Mouse (Mus musculus): ENCODE data around the gene Adipor2. TPM values are rescaled to one million over a fixed set of nuclear protein-coding genes. Genes with fewer than 3 reads are reported as not detected.

Adipor2 gene
- polyA plus RNA-seq, 1 experiment from 2014 or later, result 15.4 TPM

DNA sequence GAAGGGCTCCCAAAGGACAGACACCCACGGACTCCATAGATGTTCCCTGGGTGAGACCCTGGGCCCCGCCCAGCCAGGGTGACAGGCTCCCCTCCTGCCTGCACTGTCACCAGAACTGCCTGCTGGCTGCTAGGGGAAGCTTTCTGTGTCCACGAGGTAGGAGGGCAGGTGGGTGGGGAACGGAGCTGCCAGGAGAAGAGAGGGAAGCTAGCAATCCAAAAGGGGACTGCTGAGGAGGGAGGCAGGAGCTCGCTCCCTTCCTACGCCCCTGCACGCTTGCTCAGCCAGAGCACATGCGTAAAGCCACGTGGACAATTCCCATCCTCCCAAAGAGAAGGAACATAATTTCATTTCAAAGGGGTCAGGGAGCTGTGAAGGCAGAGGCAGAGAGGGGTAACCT lies 107.3 kb downstream of the Adipor2 start:
- H3K9me3 ChIP-seq (replicated peaks; ENCODE audit: control insufficient read depth, low read length), result no peaks in the 10 kb centered on the region
- DNase-seq (ENCODE audit: low spot score) (no peak), ATAC-seq (replicated peaks; ENCODE audit: insufficient number of reproducible peaks, low FRiP score, low TSS enrichment, low read depth) (no peak)
- H3K27me3 ChIP-seq (ENCODE audit: control insufficient read depth, insufficient read depth, low read length), result no peaks in the 10 kb centered on the region
- H3K36me3 ChIP-seq (replicated peaks; ENCODE audit: control insufficient read depth, insufficient read depth, low read depth, low read length), result no peaks in the 10 kb centered on the region
- H3K9ac ChIP-seq (replicated peaks; ENCODE audit: low read length), result no peak overlapping the region
- H3K4me1 ChIP-seq (ENCODE audit: control insufficient read depth, insufficient read depth, low read length), result no peaks in the 10 kb centered on the region
- no peak overlapping the region for H3K4me3 ChIP-seq (ENCODE audit: low read depth, low read length)
- no peak overlapping the region for H3K4me2 ChIP-seq (ENCODE audit: low read depth, low read length)
- H3K27ac ChIP-seq (replicated peaks; ENCODE audit: low read depth, low read length), result no peak overlapping the region
- WGBS, result 50% methylated on average over 9 of the region's 9 CpGs

DNA sequence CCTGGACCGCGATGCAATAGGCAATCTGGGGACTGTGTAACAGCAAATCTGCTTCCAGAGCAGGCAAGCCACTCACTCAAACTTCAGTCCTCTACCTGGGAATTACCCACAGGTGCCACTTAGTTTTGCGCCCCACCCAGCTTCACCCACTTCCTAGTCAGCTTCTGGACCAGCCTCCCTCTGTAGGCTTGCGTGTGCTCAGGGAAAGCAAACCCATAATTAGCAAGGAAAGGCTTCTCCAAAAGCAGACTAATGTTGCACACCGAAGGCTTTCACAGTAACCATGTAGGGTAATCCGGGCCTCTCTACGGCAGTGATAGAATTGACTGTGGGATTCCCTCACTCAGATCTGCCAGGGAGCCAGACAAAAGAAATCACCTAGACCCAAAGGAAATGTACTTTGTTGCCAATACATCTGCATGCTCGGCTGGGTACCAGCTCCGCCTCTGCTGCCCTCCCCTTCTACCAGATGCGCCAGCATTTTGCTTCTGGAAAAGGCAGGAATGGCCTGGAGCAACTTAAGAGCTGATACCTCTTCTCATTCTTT lies 109.6 kb downstream of the Adipor2 start:
- no peak overlapping the region for H3K4me2 ChIP-seq (ENCODE audit: low read depth, low read length)
- no peak overlapping the region for H3K9ac ChIP-seq (replicated peaks; ENCODE audit: low read length)
- DNase-seq (ENCODE audit: low spot score) (no peak), ATAC-seq (replicated peaks; ENCODE audit: insufficient number of reproducible peaks, low FRiP score, low TSS enrichment, low read depth) (no peak)
- 53% methylated on average over 10 of the region's 10 CpGs for WGBS
- H3K9me3 ChIP-seq (replicated peaks; ENCODE audit: control insufficient read depth, low read length), result no peaks in the 10 kb centered on the region
- no peak overlapping the region for H3K4me3 ChIP-seq (ENCODE audit: low read depth, low read length)
- H3K4me1 ChIP-seq (ENCODE audit: control insufficient read depth, insufficient read depth, low read length), result no peaks in the 10 kb centered on the region
- no peaks in the 10 kb centered on the region for H3K27me3 ChIP-seq (ENCODE audit: control insufficient read depth, insufficient read depth, low read length)
- no peaks in the 10 kb centered on the region for H3K36me3 ChIP-seq (replicated peaks; ENCODE audit: control insufficient read depth, insufficient read depth, low read depth, low read length)
- H3K27ac ChIP-seq (replicated peaks; ENCODE audit: low read depth, low read length), result no peak overlapping the region

GRCm38 (mm10) chr6:119303331-119303730 lies 114.2 kb downstream of the Adipor2 start:
- Histone ChIP-seq H3K4me1 (ENCODE audit: control insufficient read depth, insufficient read depth, low read length) (no peaks in the 10 kb centered on the region), H3K36me3 (replicated peaks; ENCODE audit: control insufficient read depth, insufficient read depth, low read depth, low read length) (no peaks in the 10 kb centered on the region; the same call in 1 of the 2 replicates), H3K27ac (replicated peaks; ENCODE audit: low read depth, low read length) (no peak overlapping the region), H3K9ac (replicated peaks; ENCODE audit: low read length) (no peak overlapping the region), H3K4me3 (ENCODE audit: low read depth, low read length) (no peak overlapping the region), H3K27me3 (ENCODE audit: control insufficient read depth, insufficient read depth, low read length) (no peaks in the 10 kb centered on the region), H3K4me2 (ENCODE audit: low read depth, low read length) (no peak overlapping the region), H3K9me3 (replicated peaks; ENCODE audit: control insufficient read depth, low read length) (no peaks in the 10 kb centered on the region)
- WGBS, result 88% methylated on average over 6 of the region's 6 CpGs
- DNase-seq (ENCODE audit: low spot score) (no peak), ATAC-seq (replicated peaks; ENCODE audit: insufficient number of reproducible peaks, low FRiP score, low TSS enrichment, low read depth) (no peak)

Other genes with a start within 250 kb of the Adipor2 start
- 7.3 and 7.9 TPM in 2 replicates for gene Dcp1b, start 242.5 kb downstream of the Adipor2 start, polyA plus RNA-seq (2014; fragmentation: Nextera tagmentation; extraction: Ambion mirVana)
- gene Cacna1c, start 221.3 kb downstream of the Adipor2 start, polyA plus RNA-seq (2014; fragmentation: Nextera tagmentation; extraction: Ambion mirVana), result 4.3 and 4.7 TPM in 2 replicates
- not detected in 2 replicates for gene Cacna2d4, start 181.2 kb downstream of the Adipor2 start, polyA plus RNA-seq (2014; fragmentation: Nextera tagmentation; extraction: Ambion mirVana)
- gene Lrtm2, start 86.9 kb downstream of the Adipor2 start, polyA plus RNA-seq (2014; fragmentation: Nextera tagmentation; extraction: Ambion mirVana), result 0.10 TPM in 1 of 2 replicates, not detected in the other
- 6.0 and 7.0 TPM in 2 replicates for gene Fbxl14, start 62.0 kb upstream of the Adipor2 start, polyA plus RNA-seq (2014; fragmentation: Nextera tagmentation; extraction: Ambion mirVana)
- 12.9 and 13.8 TPM in 2 replicates for gene Wnt5b, start 126.6 kb upstream of the Adipor2 start, polyA plus RNA-seq (2014; fragmentation: Nextera tagmentation; extraction: Ambion mirVana)